Mouse (Mus musculus): ENCODE results near the gene Psmd12.
A peak's percentile ranks its signal among the peaks of the same experiment; 100 is the strongest.
"Not testable (repeated sequence)": the region's sequence is repeated elsewhere in the genome, so short reads cannot be mapped to it uniquely, and the experiment has no call there.

Gene Psmd12

GRCm38 (mm10) chr11:107459828-107460227, 19.5 kb upstream of the Psmd12 start:
- DNase-seq (ENCODE audit: inconsistent age in 2 of 2, low spot score in 1 of 2), result no peak

GRCm38 (mm10) chr11:107462478-107462877, 16.8 kb upstream of the Psmd12 start:
- DNase-seq (ENCODE audit: inconsistent age in 2 of 2, low spot score in 1 of 2), result no peak

- DNase-seq (ENCODE audit: inconsistent age in 2 of 2, low spot score in 1 of 2), result peak in 1 of 2 experiments; percentile 30
Observed at GRCm38 (mm10) chr11:107463251-107463681, 16.0 kb upstream of the Psmd12 start.

- peak in 1 of 2 experiments; percentile 47 for DNase-seq (ENCODE audit: inconsistent age in 2 of 2, low spot score in 1 of 2)
Observed at GRCm38 (mm10) chr11:107464141-107464540, 15.1 kb upstream of the Psmd12 start.

GRCm38 (mm10) chr11:107465041-107465440, 14.2 kb upstream of the Psmd12 start:
- DNase-seq (ENCODE audit: inconsistent age in 2 of 2, low spot score in 1 of 2), result no peak

- no peak for DNase-seq (ENCODE audit: inconsistent age in 2 of 2, low spot score in 1 of 2)
Observed at GRCm38 (mm10) chr11:107465969-107466368, 13.3 kb upstream of the Psmd12 start.

- no peak for DNase-seq (ENCODE audit: inconsistent age in 2 of 2, low spot score in 1 of 2)
Observed at GRCm38 (mm10) chr11:107466611-107467391, 12.5 kb upstream of the Psmd12 start.

GRCm38 (mm10) chr11:107468252-107469030, 10.8 kb upstream of the Psmd12 start:
- peak in 1 of 2 experiments; percentile 16 for DNase-seq (ENCODE audit: inconsistent age in 2 of 2, low spot score in 1 of 2)

- DNase-seq (ENCODE audit: inconsistent age in 2 of 2, low spot score in 1 of 2), result peak; percentile 82 to 94
Observed at GRCm38 (mm10) chr11:107469031-107469522, 10.2 kb upstream of the Psmd12 start.

- peak; percentile 66 to 90 for DNase-seq (ENCODE audit: inconsistent age in 2 of 2, low spot score in 1 of 2)
Observed at GRCm38 (mm10) chr11:107469523-107470371, 9.5 kb upstream of the Psmd12 start.

GRCm38 (mm10) chr11:107470521-107471041, 8.7 kb upstream of the Psmd12 start, which contains the start of gene Pitpnc1:
Gene Pitpnc1 (minus strand): TSS chr11:107470699.
- DNase-seq (ENCODE audit: inconsistent age in 2 of 2, low spot score in 1 of 2), result peak; percentile 89 to 96

- no peak for DNase-seq (ENCODE audit: inconsistent age in 2 of 2, low spot score in 1 of 2)
Observed at GRCm38 (mm10) chr11:107471071-107471720, 8.1 kb upstream of the Psmd12 start.

- DNase-seq (ENCODE audit: inconsistent age in 2 of 2, low spot score in 1 of 2), result no peak
Observed at GRCm38 (mm10) chr11:107472304-107472703, 7.0 kb upstream of the Psmd12 start.

GRCm38 (mm10) chr11:107473137-107473820, 6.0 kb upstream of the Psmd12 start:
- peak; percentile 42 to 87 for DNase-seq (ENCODE audit: inconsistent age in 2 of 2, low spot score in 1 of 2)

- DNase-seq (ENCODE audit: inconsistent age in 2 of 2, low spot score in 1 of 2), result no peak
Observed at GRCm38 (mm10) chr11:107479862-107480203, 549 bp downstream of the Psmd12 start.

GRCm38 (mm10) chr11:107484341-107484740, 5.1 kb downstream of the Psmd12 start:
- no peak for DNase-seq (ENCODE audit: inconsistent age in 2 of 2, low spot score in 1 of 2)

GRCm38 (mm10) chr11:107502801-107503200, 23.5 kb downstream of the Psmd12 start:
- DNase-seq (ENCODE audit: inconsistent age in 2 of 2, low spot score in 1 of 2), result no peak

GRCm38 (mm10) chr11:107504364-107504763, 25.1 kb downstream of the Psmd12 start:
- not testable (repeated sequence) for DNase-seq (ENCODE audit: inconsistent age in 2 of 2, low spot score in 1 of 2)

GRCm38 (mm10) chr11:107506260-107506659, 27.0 kb downstream of the Psmd12 start:
- DNase-seq (ENCODE audit: inconsistent age in 2 of 2, low spot score in 1 of 2), result peak; percentile 13 to 50
